ENCODE assay signal across 15 mouse cellular contexts in the genomic region with DNA sequence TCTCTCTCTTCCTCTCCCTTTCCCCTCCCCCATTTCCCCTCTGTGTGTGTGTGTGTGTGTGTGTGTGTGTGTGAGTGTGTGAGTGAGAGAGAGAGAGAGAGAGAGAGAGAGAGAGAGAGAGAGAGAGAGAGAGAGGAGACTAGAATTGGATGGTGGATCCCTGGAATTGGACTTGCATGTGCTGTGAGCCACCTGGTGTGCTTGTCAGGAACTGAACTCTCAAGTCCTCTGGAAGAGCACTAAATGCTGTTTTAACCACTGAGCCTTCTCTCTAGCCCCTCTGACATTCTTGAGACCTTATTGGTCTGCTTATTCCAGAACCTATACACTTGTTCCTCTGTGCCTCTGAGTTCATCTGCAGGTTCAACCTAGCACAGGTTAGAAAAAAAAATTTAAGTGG. TPM values are rescaled to one million over a fixed set of nuclear protein-coding genes. Genes with fewer than 3 reads are reported as not detected.
A peak's percentile ranks its signal among the peaks of the same experiment; 100 is the strongest.
DNase-seq lines count a peak whose midpoint lies in the region; ATAC-seq and TF ChIP-seq lines count a peak whose summit lies in the region.
"Had no signal": no experiment of that assay in that cellular context is flagged by ENCODE, and none has a peak within 500 bp of the region (broad histone marks: within the 10 kb centered on the region; RNA-seq: fewer than 3 reads in every experiment).

No protein-coding gene starts in this region.

- no peak overlapping the region for H3K9ac ChIP-seq in liver, adult 2 months (ENCODE audit: low read depth, low read length)
- no peak overlapping the region for H3K9ac ChIP-seq in liver, embryonic 11.5 days (ENCODE audit: low read depth, low read length)
- H3K9ac ChIP-seq: embryonic facial prominence, embryonic 12.5 days had no signal

- H3K9me3 ChIP-seq in liver, embryonic 11.5 days (ENCODE audit: control insufficient read depth, low read length): no peaks in the 10 kb centered on the region
- no peaks in the 10 kb centered on the region for H3K9me3 ChIP-seq in E14TG2a.4 (ENCODE audit: low read length)
- H3K9me3 ChIP-seq: embryonic facial prominence, embryonic 12.5 days had no signal

- peak; percentile 29; the same call in 1 of the 2 replicates for TF ChIP-seq CTCF in liver, adult 2 months (IDR thresholded peaks at IDR 0.05; ENCODE audit: low read depth, low read length)
- TF ChIP-seq CTCF in E14TG2a.4 (conservative IDR thresholded peaks at IDR 0.05; ENCODE audit: low read length): 0 out of 2 replicates have a peak, but pooled peaks have one; percentile 10

- H3K79me2 ChIP-seq in liver, adult 2 months (ENCODE audit: control insufficient read depth, insufficient read depth, low read length): no peaks in the 10 kb centered on the region

- no peak overlapping the region for H3K4me2 ChIP-seq in liver, embryonic 11.5 days
- H3K4me2 ChIP-seq: embryonic facial prominence, embryonic 12.5 days had no signal

- TF ChIP-seq POLR2A in liver, adult 2 months (IDR thresholded peaks at IDR 0.05; ENCODE audit: extremely low read depth, insufficient read depth, low read length): no peak

- H3K27me3 ChIP-seq in liver, adult 2 months (ENCODE audit: control insufficient read depth, insufficient read depth, low read length): no peaks in the 10 kb centered on the region
- H3K27me3 ChIP-seq in liver, embryonic 11.5 days (replicated peaks; ENCODE audit: control insufficient read depth, insufficient read depth, low read length): no peaks in the 10 kb centered on the region
- no peaks in the 10 kb centered on the region for H3K27me3 ChIP-seq in E14TG2a.4 (ENCODE audit: insufficient read depth, low read length)
- H3K27me3 ChIP-seq: embryonic facial prominence, embryonic 12.5 days had no signal

- no peaks in the 10 kb centered on the region for H3K36me3 ChIP-seq in liver, adult 2 months (ENCODE audit: control insufficient read depth, insufficient read depth, low read length)
- no peaks in the 10 kb centered on the region for H3K36me3 ChIP-seq in liver, embryonic 11.5 days (ENCODE audit: control insufficient read depth, insufficient read depth, low read length)
- no peaks in the 10 kb centered on the region for H3K36me3 ChIP-seq in E14TG2a.4 (ENCODE audit: insufficient read depth, low read length)
- H3K36me3 ChIP-seq: embryonic facial prominence, embryonic 12.5 days had no signal

- no peaks in the 10 kb centered on the region; the same call in 1 of the 2 replicates for H3K4me1 ChIP-seq in liver, adult 2 months (ENCODE audit: control insufficient read depth, insufficient read depth, low read length)
- H3K4me1 ChIP-seq in liver, embryonic 11.5 days (replicated peaks; ENCODE audit: control insufficient read depth, insufficient read depth, low read length): no peaks in the 10 kb centered on the region
- H3K4me1 ChIP-seq in E14TG2a.4 (replicated peaks; ENCODE audit: low read depth, low read length): peaks cover 66% of the 10 kb centered on the region
- H3K4me1 ChIP-seq: embryonic facial prominence, embryonic 12.5 days had no signal

- no peak overlapping the region for H3K4me3 ChIP-seq in liver, adult 2 months (ENCODE audit: insufficient read depth, low read depth, low read length)
- H3K4me3 ChIP-seq in liver, embryonic 11.5 days (ENCODE audit: low read depth, low read length): no peak overlapping the region
- H3K4me3 ChIP-seq in E14TG2a.4 (replicated peaks; ENCODE audit: low read length): no peak overlapping the region
- H3K4me3 ChIP-seq: embryonic facial prominence, embryonic 12.5 days had no signal

- peak; percentile 55 for DNase-seq in CD4-positive, CD25-positive, alpha-beta regulatory T cell, adult 2 months (ENCODE audit: low read depth, low spot score)
- DNase-seq in liver, adult 2 months (ENCODE audit: extremely low read depth, low read depth, low spot score): no peak
- DNase-seq in liver, embryonic 11.5 days (ENCODE audit: low spot score): no peak
- no peak for DNase-seq in B cell, adult 2 months
- no peak for DNase-seq in cerebellum, postnatal 10 days
- DNase-seq: adrenal gland, postnatal 25 days; cerebellum, adult 2 months; heart, postnatal 4 days; kidney, adult 11 months; right cerebral cortex, postnatal 25 days had no signal

- no peak for ATAC-seq in CD4-positive, CD25-positive, alpha-beta regulatory T cell, adult 4 months
- ATAC-seq in liver, embryonic 11.5 days (replicated peaks; ENCODE audit: low FRiP score): no peak
- peak; percentile 53; the same call in 1 of the 2 replicates for ATAC-seq in granulocyte monocyte progenitor cell, adult 5-6 weeks (replicated peaks; ENCODE audit: poor library complexity, severe bottlenecking)
- ATAC-seq: forebrain, embryonic 16.5 days had no signal

- no peak overlapping the region for H3K27ac ChIP-seq in liver, adult 2 months (replicated peaks; ENCODE audit: insufficient read depth, low read depth, low read length)
- no peak overlapping the region for H3K27ac ChIP-seq in liver, embryonic 11.5 days (ENCODE audit: low read depth, low read length)
- H3K27ac ChIP-seq: embryonic facial prominence, embryonic 12.5 days had no signal

RNA-seq across cellular contexts. Expression of gene Hnrnpu, which starts 14.0 kb away (rescaled TPM):
- 100 to 1,000 TPM in 1 of 2 experiments, 10 to 100 TPM in 1; 73.0 to 136 TPM for polyA plus RNA-seq in CD4-positive, CD25-positive, alpha-beta regulatory T cell, adult 4 months (2017; shearing (Covaris generic))
- total RNA-seq in liver, adult 2 months (2014; rRNA removed): 137 and 162 TPM in 2 replicates
- polyA plus RNA-seq in liver, adult 2 months (2012; rRNA removed): 32.6 and 33.0 TPM in 2 replicates
- polyA plus RNA-seq in liver, embryonic 11.5 days (2014; fragmentation: Nextera tagmentation; extraction: Ambion mirVana): 571 and 620 TPM in 2 replicates
- total RNA-seq in granulocyte monocyte progenitor cell, adult 5-6 weeks (2014; fragmentation: Nextera tagmentation): 580 and 661 TPM in 2 replicates
- 553 and 618 TPM in 2 replicates for total RNA-seq in granulocyte monocyte progenitor cell, adult 5-6 weeks (2017)

RNA-seq across cellular contexts. Expression of gene Cox20, which starts 32.7 kb away (rescaled TPM):
- 100 to 1,000 TPM; 151 to 205 TPM for polyA plus RNA-seq in CD4-positive, CD25-positive, alpha-beta regulatory T cell, adult 4 months (2017; shearing (Covaris generic))
- 25.2 and 29.3 TPM in 2 replicates for total RNA-seq in liver, adult 2 months (2014; rRNA removed)
- 12.8 and 19.6 TPM in 2 replicates for polyA plus RNA-seq in liver, adult 2 months (2012; rRNA removed)
- polyA plus RNA-seq in liver, embryonic 11.5 days (2014; fragmentation: Nextera tagmentation; extraction: Ambion mirVana): 108 and 129 TPM in 2 replicates
- 131 and 163 TPM in 2 replicates for total RNA-seq in granulocyte monocyte progenitor cell, adult 5-6 weeks (2014; fragmentation: Nextera tagmentation)
- 142 and 153 TPM in 2 replicates for total RNA-seq in granulocyte monocyte progenitor cell, adult 5-6 weeks (2017)

RNA-seq across cellular contexts. Expression of gene Efcab2, which starts 54.2 kb away (rescaled TPM):
- 1 to 10 TPM; 3.7 to 8.2 TPM for polyA plus RNA-seq in CD4-positive, CD25-positive, alpha-beta regulatory T cell, adult 4 months (2017; shearing (Covaris generic))
- 2.0 and 2.2 TPM in 2 replicates for total RNA-seq in liver, adult 2 months (2014; rRNA removed)
- 0.29 and 0.46 TPM in 2 replicates for polyA plus RNA-seq in liver, adult 2 months (2012; rRNA removed)
- polyA plus RNA-seq in liver, embryonic 11.5 days (2014; fragmentation: Nextera tagmentation; extraction: Ambion mirVana): 5.8 and 6.5 TPM in 2 replicates
- total RNA-seq in granulocyte monocyte progenitor cell, adult 5-6 weeks (2014; fragmentation: Nextera tagmentation): 3.1 TPM in 2 replicates
- 2.3 and 4.0 TPM in 2 replicates for total RNA-seq in granulocyte monocyte progenitor cell, adult 5-6 weeks (2017)
